ENCODE assay signal across 20 mouse cellular contexts in the genomic region with DNA sequence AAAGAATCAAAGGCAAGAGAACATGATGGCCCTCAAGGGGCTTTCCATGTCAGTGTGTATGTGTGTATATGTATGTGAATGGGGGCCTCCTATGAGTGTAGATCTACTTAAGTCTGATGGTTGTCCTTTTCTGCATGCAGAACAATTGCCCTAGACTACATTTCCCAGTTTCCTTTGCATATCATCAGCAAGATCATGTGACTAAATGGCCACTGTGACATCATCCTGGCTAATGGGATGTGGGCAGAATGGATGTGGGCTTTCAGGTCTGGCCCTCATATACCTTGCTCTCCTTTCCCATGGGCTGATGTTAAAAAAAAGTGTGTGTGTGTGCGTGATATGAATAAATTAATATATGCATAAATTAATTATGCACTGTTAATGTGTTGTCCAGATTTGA. TPM values are rescaled to one million over a fixed set of nuclear protein-coding genes. Genes with fewer than 3 reads are reported as not detected.
A peak's percentile ranks its signal among the peaks of the same experiment; 100 is the strongest.
DNase-seq lines count a peak whose midpoint lies in the region; ATAC-seq and TF ChIP-seq lines count a peak whose summit lies in the region.
"Had no signal": no experiment of that assay in that cellular context is flagged by ENCODE, and none has a peak within 500 bp of the region (broad histone marks: within the 10 kb centered on the region; RNA-seq: fewer than 3 reads in every experiment).

No protein-coding gene starts in this region.

- H3K9me3 ChIP-seq in hindbrain, embryonic 11.5 days (ENCODE audit: control insufficient read depth, low read length), result no peaks in the 10 kb centered on the region
- no peaks in the 10 kb centered on the region for H3K9me3 ChIP-seq in hindbrain, embryonic 16.5 days (ENCODE audit: control insufficient read depth, low read length)
- H3K9me3 ChIP-seq in neural tube, embryonic 13.5 days, result no peaks in the 10 kb centered on the region
- no peaks in the 10 kb centered on the region for H3K9me3 ChIP-seq in neural tube, embryonic 15.5 days (replicated peaks)
- no peaks in the 10 kb centered on the region for H3K9me3 ChIP-seq in ES-E14 (ENCODE audit: control insufficient read depth, insufficient read depth, low read depth, low read length)
- H3K9me3 ChIP-seq: embryonic facial prominence, embryonic 13.5 days; forebrain, embryonic 13.5 days; heart, embryonic 13.5 days; hindbrain, embryonic 13.5 days had no signal

- 93% methylated on average over 1 of the region's 1 CpGs for WGBS in hindbrain, embryonic 11.5 days
- 94% methylated on average over 1 of the region's 1 CpGs for WGBS in hindbrain, embryonic 16.5 days
- WGBS in neural tube, embryonic 13.5 days, result 97% methylated on average over 1 of the region's 1 CpGs
- 83% methylated on average over 1 of the region's 1 CpGs for WGBS in neural tube, embryonic 15.5 days

- DNase-seq in hindbrain, embryonic 11.5 days (ENCODE audit: low spot score), result peak; percentile 12
- DNase-seq in ES-E14 (ENCODE audit: low read depth, low spot score), result no peak
- no peak for DNase-seq in layer of hippocampus, adult 9-10 months (ENCODE audit: low spot score)
- DNase-seq: adrenal gland, postnatal 10 days; cerebellum, adult 18-20 months; cerebellum, adult 9-11 months; cerebellum, postnatal 36 days; gastrocnemius, adult 2 months; gastrocnemius, postnatal 25 days; heart, postnatal 4 days had no signal

- no peak overlapping the region for H3K9ac ChIP-seq in hindbrain, embryonic 11.5 days (ENCODE audit: low read depth, low read length)
- H3K9ac ChIP-seq in hindbrain, embryonic 16.5 days (ENCODE audit: low read depth, low read length), result no peak overlapping the region
- H3K9ac ChIP-seq in neural tube, embryonic 13.5 days, result no peak overlapping the region
- H3K9ac ChIP-seq in neural tube, embryonic 15.5 days (replicated peaks), result no peak overlapping the region
- no peak overlapping the region for H3K9ac ChIP-seq in ES-E14 (ENCODE audit: insufficient read depth, low read depth, low read length, poor library complexity, severe bottlenecking)
- H3K9ac ChIP-seq: embryonic facial prominence, embryonic 13.5 days; forebrain, embryonic 13.5 days; heart, embryonic 13.5 days; hindbrain, embryonic 13.5 days had no signal

- no peak overlapping the region for H3K4me2 ChIP-seq in hindbrain, embryonic 11.5 days (replicated peaks; ENCODE audit: low read depth, low read length)
- H3K4me2 ChIP-seq in hindbrain, embryonic 16.5 days (ENCODE audit: low read length), result no peak overlapping the region
- no peak overlapping the region for H3K4me2 ChIP-seq in neural tube, embryonic 13.5 days
- no peak overlapping the region for H3K4me2 ChIP-seq in neural tube, embryonic 15.5 days
- H3K4me2 ChIP-seq: embryonic facial prominence, embryonic 13.5 days; forebrain, embryonic 13.5 days; heart, embryonic 13.5 days; hindbrain, embryonic 13.5 days had no signal

- no peak overlapping the region for H3K27ac ChIP-seq in hindbrain, embryonic 11.5 days (ENCODE audit: low read depth, low read length)
- no peak overlapping the region for H3K27ac ChIP-seq in hindbrain, embryonic 16.5 days (ENCODE audit: low read depth, low read length)
- H3K27ac ChIP-seq in neural tube, embryonic 13.5 days (replicated peaks), result no peak overlapping the region
- H3K27ac ChIP-seq in neural tube, embryonic 15.5 days (replicated peaks), result no peak overlapping the region
- H3K27ac ChIP-seq in ES-E14 (ENCODE audit: insufficient read depth, low read depth, low read length, poor library complexity, severe bottlenecking), result no peak overlapping the region
- H3K27ac ChIP-seq: embryonic facial prominence, embryonic 13.5 days; forebrain, embryonic 13.5 days; gastrocnemius, adult 2 months; heart, embryonic 13.5 days; hindbrain, embryonic 13.5 days had no signal

- no peak for ATAC-seq in hindbrain, embryonic 11.5 days (ENCODE audit: low FRiP score)
- ATAC-seq in hindbrain, embryonic 16.5 days, result no peak
- ATAC-seq in neural tube, embryonic 13.5 days (ENCODE audit: low read depth), result peak; percentile 24; the same call in 1 of the 2 replicates
- ATAC-seq in neural tube, embryonic 15.5 days (ENCODE audit: low FRiP score), result no peak
- ATAC-seq: forebrain, embryonic 13.5 days had no signal

- H3K4me1 ChIP-seq in hindbrain, embryonic 11.5 days (replicated peaks; ENCODE audit: control insufficient read depth, insufficient read depth, low read length), result no peaks in the 10 kb centered on the region
- H3K4me1 ChIP-seq in hindbrain, embryonic 16.5 days (ENCODE audit: control insufficient read depth, insufficient read depth, low read depth, low read length), result no peaks in the 10 kb centered on the region; the same call in 1 of the 2 replicates
- peaks cover 8% of the 10 kb centered on the region for H3K4me1 ChIP-seq in neural tube, embryonic 13.5 days (replicated peaks)
- peaks cover 8% of the 10 kb centered on the region; the same call in 1 of the 2 replicates for H3K4me1 ChIP-seq in neural tube, embryonic 15.5 days
- H3K4me1 ChIP-seq in ES-E14 (ENCODE audit: control insufficient read depth in 2 of 2, insufficient read depth in 2 of 2, low read length in 2 of 2, poor library complexity in 1 of 2), result peaks cover 0 to 2% of the 10 kb centered on the region in 2 experiments; a peak in 1 of 4 replicates

- H3K27me3 ChIP-seq in hindbrain, embryonic 11.5 days (ENCODE audit: control insufficient read depth, insufficient read depth, low read length), result no peaks in the 10 kb centered on the region
- H3K27me3 ChIP-seq in hindbrain, embryonic 16.5 days (replicated peaks; ENCODE audit: control insufficient read depth, insufficient read depth, low read length), result no peaks in the 10 kb centered on the region
- H3K27me3 ChIP-seq in neural tube, embryonic 13.5 days, result peaks cover 4% of the 10 kb centered on the region; the same call in 1 of the 2 replicates
- H3K27me3 ChIP-seq in neural tube, embryonic 15.5 days (replicated peaks), result no peaks in the 10 kb centered on the region

- H3K4me3 ChIP-seq in hindbrain, embryonic 11.5 days (ENCODE audit: low read depth, low read length), result no peak overlapping the region
- no peak overlapping the region for H3K4me3 ChIP-seq in hindbrain, embryonic 16.5 days (ENCODE audit: low read length)
- no peak overlapping the region for H3K4me3 ChIP-seq in neural tube, embryonic 13.5 days
- H3K4me3 ChIP-seq in neural tube, embryonic 15.5 days (replicated peaks), result no peak overlapping the region
- H3K4me3 ChIP-seq in ES-E14 (ENCODE audit: insufficient read depth in 1 of 2, low read depth in 1 of 2, low read length in 2 of 2, poor library complexity in 1 of 2, severe bottlenecking in 1 of 2), result no peak overlapping the region
- H3K4me3 ChIP-seq: embryonic facial prominence, embryonic 13.5 days; forebrain, embryonic 13.5 days; gastrocnemius, adult 2 months; heart, embryonic 13.5 days; hindbrain, embryonic 13.5 days had no signal

- H3K36me3 ChIP-seq in hindbrain, embryonic 11.5 days (ENCODE audit: control insufficient read depth, insufficient read depth, low read length), result no peaks in the 10 kb centered on the region
- H3K36me3 ChIP-seq in hindbrain, embryonic 16.5 days (ENCODE audit: control insufficient read depth, insufficient read depth, low read length), result no peaks in the 10 kb centered on the region
- no peaks in the 10 kb centered on the region for H3K36me3 ChIP-seq in neural tube, embryonic 13.5 days
- H3K36me3 ChIP-seq in neural tube, embryonic 15.5 days, result no peaks in the 10 kb centered on the region
- no peaks in the 10 kb centered on the region for H3K36me3 ChIP-seq in ES-E14 (ENCODE audit: control insufficient read depth, insufficient read depth, low read length, poor library complexity, severe bottlenecking)
- H3K36me3 ChIP-seq: embryonic facial prominence, embryonic 13.5 days; heart, embryonic 13.5 days; hindbrain, embryonic 13.5 days had no signal

- in situ Hi-C loops in ES-E14 (cut with MboI; ENCODE audit: low sequenced_read_pairs in 2 of 2, unreplicated experiment in 2 of 2), result no loop called here

TF ChIP-seq in ES-E14, 5 proteins besides CTCF, POLR2A, EP300 and RAD21:
- TF ChIP-seq CHD2 (IDR thresholded peaks at IDR 0.05; ENCODE audit: low read depth, low read length) (no peak), MAFK (IDR thresholded peaks at IDR 0.05; ENCODE audit: insufficient read depth, low read depth, low read length) (no peak), ZC3H11A (IDR thresholded peaks at IDR 0.05; ENCODE audit: borderline replicate concordance, low read depth, low read length) (no peak), ZNF384 (IDR thresholded peaks at IDR 0.05; ENCODE audit: low read depth, low read length) (no peak), HCFC1 (IDR thresholded peaks at IDR 0.05; ENCODE audit: borderline replicate concordance, insufficient read depth, low read length) (peak; percentile 66; the same call in 1 of the 2 replicates)

RNA-seq across cellular contexts. Expression of a gene that starts 4.9 kb away (rescaled TPM):
- 25.9 and 27.2 TPM in 2 replicates for polyA plus RNA-seq in hindbrain, embryonic 11.5 days (2014; fragmentation: Nextera tagmentation; extraction: Ambion mirVana)
- 83.1 and 85.0 TPM in 2 replicates for polyA plus RNA-seq in hindbrain, embryonic 16.5 days (2015; fragmentation: Nextera tagmentation; extraction: Ambion mirVana)
- 72.3 and 73.9 TPM in 2 replicates for polyA plus RNA-seq in neural tube, embryonic 13.5 days (2015; fragmentation: Nextera tagmentation; extraction: Ambion mirVana)
- 82.3 and 88.9 TPM in 2 replicates for polyA plus RNA-seq in neural tube, embryonic 15.5 days (2015; fragmentation: Nextera tagmentation; extraction: Ambion mirVana)
- total RNA-seq in ES-E14 (2012; rRNA removed), result 4.1 and 7.7 TPM in 2 replicates
- total RNA-seq: granulocyte monocyte progenitor cell, adult 5-6 weeks; MEL had no signal

RNA-seq across cellular contexts. Expression of a gene that starts 9.8 kb away (rescaled TPM):
- polyA plus RNA-seq in hindbrain, embryonic 11.5 days (2014; fragmentation: Nextera tagmentation; extraction: Ambion mirVana), result not detected in 2 replicates
- polyA plus RNA-seq in hindbrain, embryonic 16.5 days (2015; fragmentation: Nextera tagmentation; extraction: Ambion mirVana), result not detected in 2 replicates
- polyA plus RNA-seq in neural tube, embryonic 13.5 days (2015; fragmentation: Nextera tagmentation; extraction: Ambion mirVana), result not detected in 2 replicates
- polyA plus RNA-seq in neural tube, embryonic 15.5 days (2015; fragmentation: Nextera tagmentation; extraction: Ambion mirVana), result not detected in 2 replicates
- not detected in 2 replicates for total RNA-seq in ES-E14 (2012; rRNA removed)
- total RNA-seq: adrenal gland, postnatal 10 days; gastrocnemius, adult 2 months; gastrocnemius, postnatal 25 days; granulocyte monocyte progenitor cell, adult 5-6 weeks; heart, postnatal 4 days; MEL had no signal
- polyA plus RNA-seq: embryonic facial prominence, embryonic 13.5 days; forebrain, embryonic 13.5 days; heart, embryonic 13.5 days; heart, postnatal 0 days; hindbrain, embryonic 13.5 days had no signal
